12 mouse cellular contexts compared by ENCODE assay signal in genomic region chr5:99190941-99191800, GRCm38 (mm10).
DNase-seq lines count a peak whose midpoint lies in the region; ATAC-seq and TF ChIP-seq lines count a peak whose summit lies in the region.
"Had no signal": no experiment of that assay in that cellular context is flagged by ENCODE, and none has a peak within 500 bp of the region (broad histone marks: within the 10 kb centered on the region; RNA-seq: fewer than 3 reads in every experiment).

No protein-coding gene starts in this region.

- no peak overlapping the region for H3K4me3 ChIP-seq in forebrain, embryonic 11.5 days (ENCODE audit: low read depth, low read length)
- no peak overlapping the region for H3K4me3 ChIP-seq in forebrain, embryonic 14.5 days (ENCODE audit: low read depth, low read length)
- H3K4me3 ChIP-seq in lung, embryonic 14.5 days (ENCODE audit: low read depth, low read length) = no peak overlapping the region
- H3K4me3 ChIP-seq in limb, embryonic 12.5 days (replicated peaks) = no peak overlapping the region
- H3K4me3 ChIP-seq in stomach, embryonic 14.5 days (ENCODE audit: low read depth, low read length) = no peak overlapping the region
- H3K4me3 ChIP-seq: liver, embryonic 13.5 days had no signal

- no peaks in the 10 kb centered on the region for H3K36me3 ChIP-seq in forebrain, embryonic 11.5 days (ENCODE audit: control insufficient read depth, insufficient read depth, low read length)
- no peaks in the 10 kb centered on the region for H3K36me3 ChIP-seq in forebrain, embryonic 14.5 days (ENCODE audit: control insufficient read depth, insufficient read depth, low read length)
- H3K36me3 ChIP-seq in lung, embryonic 14.5 days (ENCODE audit: insufficient read depth) = no peaks in the 10 kb centered on the region
- H3K36me3 ChIP-seq in limb, embryonic 12.5 days = no peaks in the 10 kb centered on the region
- H3K36me3 ChIP-seq in stomach, embryonic 14.5 days (ENCODE audit: control insufficient read depth, insufficient read depth, low read length) = no peaks in the 10 kb centered on the region
- H3K36me3 ChIP-seq: G1E; liver, embryonic 13.5 days had no signal

- DNase-seq in forebrain, embryonic 11.5 days (ENCODE audit: low spot score) = peak; percentile 49
- DNase-seq in forebrain, embryonic 14.5 days (ENCODE audit: low spot score) = no peak
- peak; percentile 85 for DNase-seq in lung, embryonic 14.5 days
- DNase-seq in lung, postnatal 14 days = no peak
- no peak for DNase-seq in cerebellum, postnatal 14 days
- DNase-seq in gastrocnemius, postnatal 36 days = no peak
- DNase-seq: adrenal gland, postnatal 10 days; liver, embryonic 13.5 days had no signal

- no peak overlapping the region for H3K27ac ChIP-seq in forebrain, embryonic 11.5 days (ENCODE audit: low read depth, low read length)
- no peak overlapping the region for H3K27ac ChIP-seq in forebrain, embryonic 14.5 days (ENCODE audit: low read depth, low read length)
- peak overlapping the region; percentile 68; the same call in 1 of the 2 replicates for H3K27ac ChIP-seq in lung, embryonic 14.5 days (ENCODE audit: low read depth)
- peak overlapping the region; percentile 76 for H3K27ac ChIP-seq in limb, embryonic 12.5 days
- H3K27ac ChIP-seq in stomach, embryonic 14.5 days (ENCODE audit: low read length) = 0 out of 2 replicates have a peak overlapping the region, but pooled peaks have one; percentile 4
- H3K27ac ChIP-seq: liver, embryonic 13.5 days had no signal

- no peaks in the 10 kb centered on the region for H3K27me3 ChIP-seq in forebrain, embryonic 11.5 days (ENCODE audit: control insufficient read depth, insufficient read depth, low read length)
- H3K27me3 ChIP-seq in forebrain, embryonic 14.5 days (replicated peaks; ENCODE audit: control insufficient read depth, insufficient read depth, low read length) = no peaks in the 10 kb centered on the region
- H3K27me3 ChIP-seq in lung, embryonic 14.5 days (ENCODE audit: insufficient read depth, low read length) = no peaks in the 10 kb centered on the region
- peaks cover 5% of the 10 kb centered on the region; the same call in 1 of the 2 replicates for H3K27me3 ChIP-seq in limb, embryonic 12.5 days
- H3K27me3 ChIP-seq in stomach, embryonic 14.5 days (ENCODE audit: control insufficient read depth, insufficient read depth, low read length) = no peaks in the 10 kb centered on the region
- H3K27me3 ChIP-seq: liver, embryonic 13.5 days had no signal

- no peak overlapping the region for H3K9ac ChIP-seq in forebrain, embryonic 11.5 days (ENCODE audit: low read length)
- H3K9ac ChIP-seq in forebrain, embryonic 14.5 days (ENCODE audit: low read length) = no peak overlapping the region
- no peak overlapping the region for H3K9ac ChIP-seq in lung, embryonic 14.5 days
- H3K9ac ChIP-seq in limb, embryonic 12.5 days (replicated peaks) = no peak overlapping the region
- H3K9ac ChIP-seq in stomach, embryonic 14.5 days (replicated peaks; ENCODE audit: low read depth, low read length) = no peak overlapping the region
- H3K9ac ChIP-seq: liver, embryonic 13.5 days had no signal

- 63% methylated on average over 26 of the region's 26 CpGs for WGBS in forebrain, embryonic 11.5 days
- WGBS in forebrain, embryonic 14.5 days = 50% methylated on average over 26 of the region's 26 CpGs
- WGBS in lung, embryonic 14.5 days = 35% methylated on average over 26 of the region's 26 CpGs
- 27% methylated on average over 26 of the region's 26 CpGs for WGBS in limb, embryonic 12.5 days
- WGBS in stomach, embryonic 14.5 days = 45% methylated on average over 26 of the region's 26 CpGs

- no peaks in the 10 kb centered on the region for H3K4me1 ChIP-seq in forebrain, embryonic 11.5 days (replicated peaks; ENCODE audit: control insufficient read depth, insufficient read depth, low read length)
- no peaks in the 10 kb centered on the region for H3K4me1 ChIP-seq in forebrain, embryonic 14.5 days (ENCODE audit: control insufficient read depth, insufficient read depth, low read length)
- peaks cover 7% of the 10 kb centered on the region; the same call in 1 of the 2 replicates for H3K4me1 ChIP-seq in lung, embryonic 14.5 days (ENCODE audit: insufficient read depth)
- H3K4me1 ChIP-seq in limb, embryonic 12.5 days (replicated peaks) = peaks cover 24% of the 10 kb centered on the region
- H3K4me1 ChIP-seq in stomach, embryonic 14.5 days (ENCODE audit: control insufficient read depth, insufficient read depth, low read length) = peaks cover 7% of the 10 kb centered on the region; the same call in 1 of the 2 replicates
- H3K4me1 ChIP-seq: liver, embryonic 13.5 days had no signal

- intact Hi-C loops in gastrocnemius, postnatal 36 days (cut with DNase I) = no loop called here

- ATAC-seq in forebrain, embryonic 11.5 days (replicated peaks; ENCODE audit: low FRiP score) = no peak
- ATAC-seq in forebrain, embryonic 14.5 days = no peak
- ATAC-seq in lung, embryonic 14.5 days (ENCODE audit: insufficient read depth) = peak; percentile 89
- peak; percentile 69; the same call in 1 of the 2 replicates for ATAC-seq in limb, embryonic 12.5 days (ENCODE audit: insufficient number of reproducible peaks, insufficient read depth, low FRiP score, low TSS enrichment, low read depth)
- no peak for ATAC-seq in stomach, embryonic 14.5 days (ENCODE audit: insufficient number of reproducible peaks, insufficient read depth, low FRiP score, low read depth)
- ATAC-seq: midbrain, embryonic 16.5 days had no signal

- H3K9me3 ChIP-seq in forebrain, embryonic 11.5 days (ENCODE audit: control insufficient read depth, low read length) = no peaks in the 10 kb centered on the region
- no peaks in the 10 kb centered on the region for H3K9me3 ChIP-seq in forebrain, embryonic 14.5 days (replicated peaks; ENCODE audit: control insufficient read depth, low read length)
- H3K9me3 ChIP-seq in lung, embryonic 14.5 days (ENCODE audit: low read depth, low read length) = no peaks in the 10 kb centered on the region
- H3K9me3 ChIP-seq in limb, embryonic 12.5 days = no peaks in the 10 kb centered on the region
- no peaks in the 10 kb centered on the region for H3K9me3 ChIP-seq in stomach, embryonic 14.5 days (ENCODE audit: control insufficient read depth, low read depth, low read length)
- H3K9me3 ChIP-seq: liver, embryonic 13.5 days had no signal

- no peak for TF ChIP-seq CTCF in lung, embryonic 14.5 days (IDR thresholded peaks at IDR 0.05; ENCODE audit: low read depth)

- H3K4me2 ChIP-seq in forebrain, embryonic 11.5 days (ENCODE audit: low read depth, low read length, severe bottlenecking) = no peak overlapping the region
- H3K4me2 ChIP-seq in forebrain, embryonic 14.5 days (ENCODE audit: low read length) = no peak overlapping the region
- peak overlapping the region; percentile 30 for H3K4me2 ChIP-seq in lung, embryonic 14.5 days
- peak overlapping the region; percentile 39 for H3K4me2 ChIP-seq in limb, embryonic 12.5 days
- 0 out of 2 replicates have a peak overlapping the region, but pooled peaks have one; percentile 17 for H3K4me2 ChIP-seq in stomach, embryonic 14.5 days (replicated peaks; ENCODE audit: low read depth, low read length)
- H3K4me2 ChIP-seq: liver, embryonic 13.5 days had no signal

Comparison
In these comparisons a context has a peak if more than half of its experiments do, and no peak if none do; other contexts are left out.
1. DNase-seq: peak in forebrain, embryonic 11.5 days (single experiment) and lung, embryonic 14.5 days (single experiment); none in forebrain, embryonic 14.5 days (single experiment), lung, postnatal 14 days (single experiment), cerebellum, postnatal 14 days (0 of 2) and gastrocnemius, postnatal 36 days (0 of 2).
2. ATAC-seq: peak in lung, embryonic 14.5 days (single experiment) and limb, embryonic 12.5 days (single experiment); none in forebrain, embryonic 11.5 days (single experiment), forebrain, embryonic 14.5 days (single experiment) and stomach, embryonic 14.5 days (single experiment).
3. H3K27ac ChIP-seq: peak in lung, embryonic 14.5 days (single experiment), limb, embryonic 12.5 days (single experiment) and stomach, embryonic 14.5 days (single experiment); none in forebrain, embryonic 11.5 days (single experiment) and forebrain, embryonic 14.5 days (single experiment).
4. H3K4me2 ChIP-seq: peak in lung, embryonic 14.5 days (single experiment), limb, embryonic 12.5 days (single experiment) and stomach, embryonic 14.5 days (single experiment); none in forebrain, embryonic 11.5 days (single experiment) and forebrain, embryonic 14.5 days (single experiment).